Mouse (Mus musculus) adrenal gland, postnatal 4 days (tissue): ENCODE results near the gene Gm8265. TPM values are rescaled to one million over a fixed set of nuclear protein-coding genes. Genes with fewer than 3 reads are reported as not detected.
"Not testable (repeated sequence)": the region's sequence is repeated elsewhere in the genome, so short reads cannot be mapped to it uniquely, and the experiment has no call there.

Experiments
- DNase-seq, 2 experiments: peaks; one replicate each; pipeline ENCODE4 v3.0.0; 2021 to 2022; ENCODE audit warnings: low spot score in 2 of 2, mixed read lengths in 2 of 2
- long read RNA-seq, 2 experiments: library from polyadenylated mRNA; stranded (forward); transcript quantifications; one replicate each; pipeline ENCODE4 v2.0.0; 2021
- total RNA-seq, 2 experiments: library from RNA; stranded (reverse); gene quantifications; 2 replicates each; pipeline ENCODE4 v1.2.3; 2021

The Gm8265 gene
- total RNA-seq, result not detected
- long read RNA-seq, experiment 1, result 0 reads
- long read RNA-seq, experiment 2, result 0 reads

DNA sequence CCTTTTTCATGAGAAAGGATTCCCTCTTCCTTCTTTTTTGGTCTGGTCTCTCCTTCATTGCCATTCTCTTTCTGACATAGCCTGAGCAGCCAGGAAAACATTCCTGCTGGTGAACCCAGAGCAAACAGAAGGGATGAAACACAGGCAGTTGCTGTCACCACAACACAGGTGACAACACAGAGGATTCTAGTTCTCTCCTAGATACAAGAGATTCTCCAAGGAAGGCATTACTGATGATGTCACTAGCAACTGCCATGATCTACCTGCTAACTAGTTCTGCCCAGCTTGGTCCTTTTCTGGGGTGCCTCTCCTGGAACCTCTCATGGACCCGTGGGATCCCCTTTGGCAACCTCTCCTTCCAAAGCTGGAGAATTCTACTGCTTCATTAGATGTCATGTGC is at the start of gene Gm8265:
TSS of gene Gm8265 (minus strand) at position 101 of the 400 bp plus-strand sequence.
- DNase-seq, result not testable (repeated sequence)

Other genes with a start within 250 kb of the Gm8265 start
- gene Gm3500, start 244.0 kb downstream of the Gm8265 start, total RNA-seq, result not detected
- 1 to 10 TPM in 1 of 2 experiments, under 1 TPM in 1; 0.96 to 1.1 TPM for gene Gm3194, start 177.6 kb downstream of the Gm8265 start, total RNA-seq
- gene Gm8246, start 155.2 kb downstream of the Gm8265 start, total RNA-seq, result not detected
- not detected for gene Gm3187, start 148.8 kb downstream of the Gm8265 start, total RNA-seq
- gene Gm3488, start 131.4 kb downstream of the Gm8265 start, total RNA-seq, result under 1 TPM; 0.25 to 0.65 TPM
- not detected for gene Gm3532, start 94.5 kb downstream of the Gm8265 start, total RNA-seq
- not detected for gene Gm9603, start 54.4 kb upstream of the Gm8265 start, total RNA-seq
- gene Gm3373, start 108.5 kb upstream of the Gm8265 start, total RNA-seq, result under 1 TPM in 1 of 2 experiments, not detected in 1; 0.28 TPM
- 1 to 10 TPM; 1.1 TPM for gene Gm3383, start 175.0 kb upstream of the Gm8265 start, total RNA-seq
- gene Gm3424, start 197.3 kb upstream of the Gm8265 start, total RNA-seq, result not detected
- under 1 TPM in 1 of 2 experiments, not detected in 1; 0.50 TPM for gene Gm8237, start 247.4 kb upstream of the Gm8265 start, total RNA-seq